Mouse (Mus musculus) spleen, adult 2 months (tissue): ENCODE data around the gene Slc37a1. TPM values are rescaled to one million over a fixed set of nuclear protein-coding genes. Genes with fewer than 3 reads are reported as not detected.

Experiments used
- DNase-seq, 2 experiments: peaks; one replicate each; pipeline versions ENCODE4 v3.0.0 to v3.0.0-alpha.2; 2012 to 2021; ENCODE audit warnings: low spot score in 2 of 2, low read depth in 1 of 2
- H3K27ac ChIP-seq: fragments of 200-500 bp; 2 replicates; pipeline ENCODE4 v1.5.1; 2012; ENCODE audit warnings: low read length, inconsistent platforms; ENCODE audit not compliant: insufficient read depth
- H3K27me3 ChIP-seq: fragments of 200-500 bp; 2 replicates; pipeline ENCODE4 v1.6.1; 2012; ENCODE audit warnings: mild to moderate bottlenecking, moderate library complexity, low read length, inconsistent platforms; ENCODE audit not compliant: control insufficient read depth, insufficient read depth
- H3K36me3 ChIP-seq: fragments of 200-500 bp; 2 replicates; pipeline ENCODE4 v1.6.1; 2012; ENCODE audit warnings: mild to moderate bottlenecking, low read length, inconsistent platforms; ENCODE audit not compliant: control insufficient read depth, insufficient read depth
- H3K4me1 ChIP-seq: fragments of 200-500 bp; 2 replicates; pipeline ENCODE4 v1.6.1; 2011; ENCODE audit warnings: inconsistent platforms; ENCODE audit not compliant: control insufficient read depth, insufficient read depth, insufficient read length
- H3K4me3 ChIP-seq: fragments of 200-500 bp; 2 replicates; pipeline ENCODE4 v1.5.1; 2011; ENCODE audit warnings: mild to moderate bottlenecking, inconsistent platforms; ENCODE audit not compliant: insufficient read depth, insufficient read length; ENCODE audit errors: extremely low read depth
- CTCF ChIP-seq: fragments of 200-500 bp; IDR thresholded peaks from 2 replicates; pipeline ENCODE4 v1.5.1; 2011; ENCODE audit warnings: mild to moderate bottlenecking, inconsistent platforms; ENCODE audit not compliant: insufficient read depth, insufficient read length, insufficient replicate concordance; ENCODE audit errors: extremely low read depth
- POLR2A ChIP-seq: fragments of 200-500 bp; IDR thresholded peaks from 2 replicates; pipeline ENCODE4 v1.6.1; 2011; ENCODE audit warnings: low read depth, low read length, inconsistent platforms
- WGBS: fragments of 180-500 bp; shearing (Covaris S2); methylation state at CpG from one replicate; pipeline ENCODE4 v1.1.7; 2018; 5-methylcytosine and 5-hydroxymethylcytosine counted together
- polyA plus RNA-seq: library from polyadenylated mRNA; depleted of rRNA; stranded (reverse); fragments of >200 nt; gene quantifications from 2 replicates; pipeline ENCODE4 v1.2.3, GENCODE M21; 2012

The Slc37a1 gene
- polyA plus RNA-seq, 1 experiment: 26.2 TPM

GRCm38 (mm10) chr17:31261352-31261751, 25.2 kb upstream of the Slc37a1 start:
- 42% methylated on average over 6 of the region's 6 CpGs for WGBS

GRCm38 (mm10) chr17:31262715-31263114, 23.9 kb upstream of the Slc37a1 start:
- H3K27me3 ChIP-seq: no peaks in the 10 kb centered on the region
- no peak overlapping the region for H3K4me3 ChIP-seq
- no peaks in the 10 kb centered on the region for H3K36me3 ChIP-seq
- DNase-seq: no peak
- 78% methylated on average over 5 of the region's 5 CpGs for WGBS
- peaks cover 20% of the 10 kb centered on the region for H3K4me1 ChIP-seq
- H3K27ac ChIP-seq: no peak overlapping the region
- TF ChIP-seq CTCF (no peak), POLR2A (no peak)

More at GRCm38 (mm10) chr17:31261352-31261751, 25.2 kb upstream of the Slc37a1 start:
- no peak for TF ChIP-seq CTCF
- TF ChIP-seq POLR2A: no peak
- DNase-seq: no peak
- H3K4me3 ChIP-seq: no peak overlapping the region
- peaks cover 16% of the 10 kb centered on the region for H3K4me1 ChIP-seq
- no peaks in the 10 kb centered on the region for H3K36me3 ChIP-seq
- H3K27ac ChIP-seq: no peak overlapping the region
- no peaks in the 10 kb centered on the region for H3K27me3 ChIP-seq

GRCm38 (mm10) chr17:31263770-31264169, 22.8 kb upstream of the Slc37a1 start:
- Histone ChIP-seq H3K4me3 (no peak overlapping the region), H3K4me1 (peaks cover 20% of the 10 kb centered on the region), H3K36me3 (no peaks in the 10 kb centered on the region), H3K27me3 (no peaks in the 10 kb centered on the region), H3K27ac (no peak overlapping the region)
- TF ChIP-seq CTCF (no peak), POLR2A (no peak)
- no peak for DNase-seq
- 78% methylated on average over 5 of the region's 5 CpGs for WGBS

- H3K27me3 ChIP-seq: no peaks in the 10 kb centered on the region
- WGBS: 61% methylated on average over 6 of the region's 6 CpGs
Measured at GRCm38 (mm10) chr17:31264372-31264771, 22.2 kb upstream of the Slc37a1 start.

DNA sequence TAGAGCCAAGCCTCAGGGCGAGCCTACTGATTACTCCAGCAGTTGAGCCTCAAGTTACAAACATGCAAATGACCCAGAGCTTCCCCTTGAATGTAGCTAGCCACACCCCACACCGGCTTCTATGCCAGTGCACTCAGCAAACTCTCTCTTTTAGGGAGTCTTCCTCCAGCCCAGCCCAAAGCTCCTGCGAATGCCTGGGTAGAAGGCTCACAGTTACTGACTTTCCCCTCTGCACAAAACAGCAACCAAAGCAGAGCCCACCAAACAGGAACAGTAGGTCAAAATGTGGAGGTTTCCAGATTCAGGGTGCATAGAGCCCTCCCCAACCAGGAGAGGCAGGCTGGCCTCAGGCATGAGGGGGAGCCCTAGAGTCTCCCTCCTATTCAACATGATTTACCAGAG, 21.4 kb upstream of the Slc37a1 start:
- no peak for TF ChIP-seq POLR2A
- TF ChIP-seq CTCF: no peak
- DNase-seq: peak; percentile 26 to 66
- 19% methylated on average over 3 of the region's 3 CpGs for WGBS
- peaks cover 20% of the 10 kb centered on the region for H3K4me1 ChIP-seq
- H3K4me3 ChIP-seq: no peak overlapping the region
- no peaks in the 10 kb centered on the region for H3K36me3 ChIP-seq
- H3K27ac ChIP-seq: peak overlapping the region; percentile 61
- H3K27me3 ChIP-seq: no peaks in the 10 kb centered on the region

More at GRCm38 (mm10) chr17:31264372-31264771, 22.2 kb upstream of the Slc37a1 start:
- Histone ChIP-seq H3K36me3 (no peaks in the 10 kb centered on the region), H3K4me1 (peaks cover 20% of the 10 kb centered on the region), H3K4me3 (no peak overlapping the region), H3K27ac (peak overlapping the region; percentile 52)
- TF ChIP-seq CTCF (no peak), POLR2A (no peak)
- DNase-seq: no peak

DNA sequence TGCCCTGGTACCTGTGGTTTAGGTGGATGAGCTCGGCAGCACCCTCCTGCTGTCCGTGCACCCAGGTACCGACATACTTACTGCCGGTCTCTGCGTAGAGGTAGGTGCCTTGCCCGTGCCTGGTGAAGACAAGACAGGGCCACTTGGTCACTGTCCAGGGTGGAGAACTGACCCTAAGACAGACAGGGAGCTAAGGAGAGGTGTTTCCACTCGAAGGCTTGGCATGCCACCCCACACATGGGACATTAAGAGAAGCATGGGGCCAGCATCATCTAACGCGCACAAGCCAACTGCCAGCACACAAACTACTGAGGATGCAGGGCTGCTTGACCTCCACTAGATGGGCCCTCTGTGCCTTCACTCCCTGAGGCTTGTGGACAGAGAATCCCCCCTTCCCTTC, 20.8 kb upstream of the Slc37a1 start:
- Histone ChIP-seq H3K4me3 (no peak overlapping the region), H3K27me3 (no peaks in the 10 kb centered on the region), H3K4me1 (peaks cover 20% of the 10 kb centered on the region), H3K36me3 (no peaks in the 10 kb centered on the region), H3K27ac (no peak overlapping the region)
- 92% methylated on average over 9 of the region's 9 CpGs for WGBS
- TF ChIP-seq POLR2A: no peak
- TF ChIP-seq CTCF: no peak
- no peak for DNase-seq

DNA sequence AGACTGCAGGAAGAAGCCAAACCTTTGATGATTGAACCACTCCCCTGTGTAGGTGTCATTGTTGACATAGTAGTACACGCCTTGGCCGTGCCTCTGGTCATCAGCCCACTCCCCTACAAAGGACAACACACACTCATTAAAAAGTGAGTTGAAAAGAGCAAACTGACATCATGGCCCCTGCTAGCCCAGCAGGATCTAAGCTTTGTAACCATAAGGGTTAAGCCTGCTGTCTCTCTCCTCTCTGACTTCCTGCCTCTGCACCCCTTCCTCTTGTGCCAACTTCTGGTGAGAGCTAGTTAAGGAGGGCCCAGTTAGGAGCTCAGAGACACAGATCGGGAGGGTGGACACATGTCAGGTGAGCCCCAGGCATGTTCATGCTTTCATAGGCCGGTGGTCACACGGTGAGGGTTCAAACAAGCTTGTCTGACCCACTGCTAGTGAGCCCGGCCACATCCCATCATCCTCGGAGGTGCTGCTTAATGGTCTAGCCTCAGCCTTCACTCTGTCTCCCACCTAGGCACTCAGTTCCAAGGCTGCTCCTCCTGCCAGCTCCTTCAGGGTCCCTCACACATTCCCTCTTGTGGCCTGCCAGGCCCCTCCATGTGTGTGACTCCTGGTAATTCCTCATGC, 20.2 kb upstream of the Slc37a1 start:
- Histone ChIP-seq H3K4me3 (no peak overlapping the region), H3K27me3 (no peaks in the 10 kb centered on the region), H3K4me1 (peaks cover 20% of the 10 kb centered on the region; the same call in 1 of the 2 replicates), H3K27ac (0 out of 2 replicates have a peak overlapping the region, but pooled peaks have one; percentile 0), H3K36me3 (no peaks in the 10 kb centered on the region)
- TF ChIP-seq POLR2A (no peak), CTCF (no peak)
- 68% methylated on average over 7 of the region's 7 CpGs for WGBS
- no peak for DNase-seq
